ENCODE assay signal across 8 mouse cellular contexts in genomic region chr11:88046323-88046937, GRCm38 (mm10). TPM values are rescaled to one million over a fixed set of nuclear protein-coding genes. Genes with fewer than 3 reads are reported as not detected.
DNase-seq lines count a peak whose midpoint lies in the region; ATAC-seq lines count a peak whose summit lies in the region.

No protein-coding gene starts in this region.

- peak overlapping the region; percentile 76 for H3K9ac ChIP-seq in lung, embryonic 16.5 days (ENCODE audit: low read length)
- H3K9ac ChIP-seq in hindbrain, embryonic 11.5 days (ENCODE audit: low read depth, low read length): peak overlapping the region; percentile 99
- H3K9ac ChIP-seq in midbrain, embryonic 11.5 days (ENCODE audit: low read length): peak overlapping the region; percentile 96

- H3K27me3 ChIP-seq in lung, embryonic 16.5 days (ENCODE audit: control insufficient read depth, insufficient read depth, low read depth, low read length): no peaks in the 10 kb centered on the region
- no peaks in the 10 kb centered on the region for H3K27me3 ChIP-seq in hindbrain, embryonic 11.5 days (ENCODE audit: control insufficient read depth, insufficient read depth, low read length)
- H3K27me3 ChIP-seq in midbrain, embryonic 11.5 days (ENCODE audit: control insufficient read depth, insufficient read depth, low read length): no peaks in the 10 kb centered on the region

- peak overlapping the region; percentile 55 for H3K4me2 ChIP-seq in lung, embryonic 16.5 days (ENCODE audit: low read depth, low read length)
- H3K4me2 ChIP-seq in hindbrain, embryonic 11.5 days (replicated peaks; ENCODE audit: low read depth, low read length): peak overlapping the region; percentile 41
- peak overlapping the region; percentile 75 for H3K4me2 ChIP-seq in midbrain, embryonic 11.5 days

- no peak for DNase-seq in lung, adult 18-20 months
- peak; percentile 39 for DNase-seq in cerebellum, adult 8-10 months
- peak; percentile 31 for DNase-seq in hindbrain, embryonic 11.5 days (ENCODE audit: low spot score)
- DNase-seq in midbrain, embryonic 11.5 days (ENCODE audit: low spot score, missing footprints): peak; percentile 84
- no peak for DNase-seq in natural killer cell, adult 2 months (ENCODE audit: low spot score in 2 of 2)
- no peak for DNase-seq in left cerebral cortex, postnatal 36 days (ENCODE audit: low spot score in 2 of 2)
- no peak for DNase-seq in kidney, postnatal 36 days

- no peak for ATAC-seq in lung, embryonic 16.5 days (ENCODE audit: low read depth)
- ATAC-seq in hindbrain, embryonic 11.5 days (ENCODE audit: low FRiP score): no peak
- no peak for ATAC-seq in midbrain, embryonic 11.5 days (ENCODE audit: low FRiP score)

- intact Hi-C loops in left cerebral cortex, postnatal 36 days (cut with DNase I): no loop called here

- H3K9me3 ChIP-seq in lung, embryonic 16.5 days (ENCODE audit: control insufficient read depth, low read length): no peaks in the 10 kb centered on the region
- no peaks in the 10 kb centered on the region for H3K9me3 ChIP-seq in hindbrain, embryonic 11.5 days (ENCODE audit: control insufficient read depth, low read length)
- H3K9me3 ChIP-seq in midbrain, embryonic 11.5 days (ENCODE audit: control insufficient read depth, low read length): no peaks in the 10 kb centered on the region

- no peak overlapping the region; the same call in 1 of the 2 replicates for H3K27ac ChIP-seq in lung, embryonic 16.5 days (ENCODE audit: low read length)
- H3K27ac ChIP-seq in hindbrain, embryonic 11.5 days (ENCODE audit: low read depth, low read length): no peak overlapping the region
- 0 out of 2 replicates have a peak overlapping the region, but pooled peaks have one; percentile 98 for H3K27ac ChIP-seq in midbrain, embryonic 11.5 days (ENCODE audit: low read depth, low read length)

- 51% methylated on average over 17 of the region's 17 CpGs for WGBS in lung, embryonic 16.5 days
- 68% methylated on average over 17 of the region's 17 CpGs for WGBS in hindbrain, embryonic 11.5 days
- WGBS in midbrain, embryonic 11.5 days: 66% methylated on average over 17 of the region's 17 CpGs

- H3K4me1 ChIP-seq in lung, embryonic 16.5 days (replicated peaks; ENCODE audit: control insufficient read depth, insufficient read depth, low read length): peaks cover 27% of the 10 kb centered on the region
- no peaks in the 10 kb centered on the region for H3K4me1 ChIP-seq in hindbrain, embryonic 11.5 days (replicated peaks; ENCODE audit: control insufficient read depth, insufficient read depth, low read length)
- H3K4me1 ChIP-seq in midbrain, embryonic 11.5 days (ENCODE audit: control insufficient read depth, insufficient read depth, low read length): peaks cover 30% of the 10 kb centered on the region

- H3K36me3 ChIP-seq in lung, embryonic 16.5 days (ENCODE audit: control insufficient read depth, insufficient read depth, low read length): peaks cover 11% of the 10 kb centered on the region; the same call in 1 of the 2 replicates
- peaks cover 3% of the 10 kb centered on the region; the same call in 1 of the 2 replicates for H3K36me3 ChIP-seq in hindbrain, embryonic 11.5 days (ENCODE audit: control insufficient read depth, insufficient read depth, low read length)
- peaks cover 8% of the 10 kb centered on the region for H3K36me3 ChIP-seq in midbrain, embryonic 11.5 days (ENCODE audit: control insufficient read depth, insufficient read depth, low read length)

- H3K4me3 ChIP-seq in lung, embryonic 16.5 days (ENCODE audit: low read length): peak overlapping the region; percentile 98
- H3K4me3 ChIP-seq in hindbrain, embryonic 11.5 days (ENCODE audit: low read depth, low read length): peak overlapping the region; percentile 92
- peak overlapping the region; percentile 68 for H3K4me3 ChIP-seq in midbrain, embryonic 11.5 days (ENCODE audit: low read depth, low read length)

RNA-seq across cellular contexts. Expression of gene Srsf1, which starts 0.7 kb away (rescaled TPM):
- polyA plus RNA-seq in lung, embryonic 16.5 days (2015; fragmentation: Nextera tagmentation; extraction: Ambion mirVana): 257 and 272 TPM in 2 replicates
- polyA plus RNA-seq in hindbrain, embryonic 11.5 days (2014; fragmentation: Nextera tagmentation; extraction: Ambion mirVana): 493 and 503 TPM in 2 replicates
- polyA plus RNA-seq in midbrain, embryonic 11.5 days (2014; fragmentation: Nextera tagmentation; extraction: Ambion mirVana): 533 and 541 TPM in 2 replicates
- 100 to 1,000 TPM; 153 to 205 TPM for total RNA-seq in left cerebral cortex, postnatal 36 days (2021)

RNA-seq across cellular contexts. Expression of gene Vezf1, which starts 21.6 kb away (rescaled TPM):
- 32.9 and 38.2 TPM in 2 replicates for polyA plus RNA-seq in lung, embryonic 16.5 days (2015; fragmentation: Nextera tagmentation; extraction: Ambion mirVana)
- 77.7 and 80.7 TPM in 2 replicates for polyA plus RNA-seq in hindbrain, embryonic 11.5 days (2014; fragmentation: Nextera tagmentation; extraction: Ambion mirVana)
- 82.5 and 83.6 TPM in 2 replicates for polyA plus RNA-seq in midbrain, embryonic 11.5 days (2014; fragmentation: Nextera tagmentation; extraction: Ambion mirVana)
- 10 to 100 TPM; 24.4 to 26.2 TPM for total RNA-seq in left cerebral cortex, postnatal 36 days (2021)

RNA-seq across cellular contexts. Expression of gene Cuedc1, which starts 51.4 kb away (rescaled TPM):
- polyA plus RNA-seq in lung, embryonic 16.5 days (2015; fragmentation: Nextera tagmentation; extraction: Ambion mirVana): 11.3 and 11.8 TPM in 2 replicates
- 17.6 TPM in 2 replicates for polyA plus RNA-seq in hindbrain, embryonic 11.5 days (2014; fragmentation: Nextera tagmentation; extraction: Ambion mirVana)
- 16.5 and 17.0 TPM in 2 replicates for polyA plus RNA-seq in midbrain, embryonic 11.5 days (2014; fragmentation: Nextera tagmentation; extraction: Ambion mirVana)
- total RNA-seq in left cerebral cortex, postnatal 36 days (2021): 10 to 100 TPM; 23.9 to 31.7 TPM

RNA-seq across cellular contexts. Expression of gene Dynll2, which starts 59.1 kb away (rescaled TPM):
- 23.4 and 24.5 TPM in 2 replicates for polyA plus RNA-seq in lung, embryonic 16.5 days (2015; fragmentation: Nextera tagmentation; extraction: Ambion mirVana)
- polyA plus RNA-seq in hindbrain, embryonic 11.5 days (2014; fragmentation: Nextera tagmentation; extraction: Ambion mirVana): 25.4 and 26.1 TPM in 2 replicates
- 20.5 and 22.6 TPM in 2 replicates for polyA plus RNA-seq in midbrain, embryonic 11.5 days (2014; fragmentation: Nextera tagmentation; extraction: Ambion mirVana)
- total RNA-seq in left cerebral cortex, postnatal 36 days (2021): 100 to 1,000 TPM; 539 to 592 TPM

Comparison
In these comparisons a context has a peak if more than half of its experiments do, and no peak if none do; other contexts are left out.
1. DNase-seq: peak in cerebellum, adult 8-10 months (single experiment), hindbrain, embryonic 11.5 days (single experiment) and midbrain, embryonic 11.5 days (single experiment); none in lung, adult 18-20 months (0 of 2), natural killer cell, adult 2 months (0 of 2), left cerebral cortex, postnatal 36 days (0 of 2) and kidney, postnatal 36 days (0 of 2).
2. Peak in every context shown above with its lines, with median percentiles within 50 percentile points of each other: H3K4me2 ChIP-seq, H3K4me3 ChIP-seq and H3K9ac ChIP-seq.